Mouse (Mus musculus): Measurements from ENCODE around the gene Trp53bp1. TPM values are rescaled to one million over a fixed set of nuclear protein-coding genes. Genes with fewer than 3 reads are reported as not detected.

Trp53bp1 gene
- polyA plus RNA-seq, 1 experiment from 2014 or later = 169 TPM

- DNase-seq (ENCODE audit: low spot score) (no peak), ATAC-seq (replicated peaks; ENCODE audit: low FRiP score) (no peak)
- no peaks in the 10 kb centered on the region for H3K9me3 ChIP-seq (ENCODE audit: control insufficient read depth, low read length)
- H3K9ac ChIP-seq (ENCODE audit: low read length) = no peak overlapping the region
- H3K4me1 ChIP-seq (replicated peaks; ENCODE audit: control insufficient read depth, insufficient read depth, low read length) = no peaks in the 10 kb centered on the region
- H3K4me2 ChIP-seq (ENCODE audit: low read depth, low read length, severe bottlenecking) = no peak overlapping the region
- 88% methylated on average over 5 of the region's 5 CpGs for WGBS
- no peak overlapping the region for H3K4me3 ChIP-seq (ENCODE audit: low read depth, low read length)
- no peaks in the 10 kb centered on the region for H3K27me3 ChIP-seq (ENCODE audit: control insufficient read depth, insufficient read depth, low read length)
- H3K36me3 ChIP-seq (ENCODE audit: control insufficient read depth, insufficient read depth, low read length) = peaks cover 14% of the 10 kb centered on the region
- no peak overlapping the region for H3K27ac ChIP-seq (ENCODE audit: low read depth, low read length)
These were observed 87.8 kb downstream of the Trp53bp1 start for GRCm38 (mm10) chr2:121183431-121183830.

DNA sequence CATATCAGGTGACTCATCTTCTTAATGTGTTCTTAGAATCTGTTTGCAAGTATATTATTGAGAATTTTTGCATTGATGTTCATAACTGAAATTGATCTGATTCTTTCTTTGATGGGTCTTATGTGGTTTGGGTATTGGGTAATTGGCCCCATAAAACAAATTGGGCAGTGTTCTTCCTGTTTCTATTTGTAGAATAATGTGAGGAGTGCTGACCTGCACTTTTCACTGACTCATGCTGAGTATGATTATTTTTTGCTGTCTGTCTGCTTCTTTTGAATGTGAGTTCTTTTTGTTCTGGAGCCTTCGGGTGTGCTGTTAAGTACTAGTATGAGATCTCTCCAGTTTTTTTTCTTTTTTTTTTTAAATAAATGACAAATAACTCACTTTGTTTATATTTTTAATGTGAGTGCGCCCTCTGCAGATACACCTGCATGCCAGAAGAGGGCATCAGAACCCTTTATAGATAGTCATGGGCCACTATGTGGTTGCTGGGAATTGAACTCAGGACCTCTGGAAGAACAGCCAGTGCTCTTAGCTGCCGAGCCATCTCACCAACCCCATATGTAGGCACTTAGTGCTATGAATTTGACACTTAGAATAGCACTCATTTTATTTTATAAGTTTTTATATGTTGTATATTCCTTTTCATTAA, 92.3 kb downstream of the Trp53bp1 start:
- DNase-seq (ENCODE audit: low spot score) = no peak
- Histone ChIP-seq H3K4me1 (replicated peaks; ENCODE audit: control insufficient read depth, insufficient read depth, low read length) (no peaks in the 10 kb centered on the region), H3K4me2 (ENCODE audit: low read depth, low read length, severe bottlenecking) (no peak overlapping the region), H3K4me3 (ENCODE audit: low read depth, low read length) (no peak overlapping the region), H3K9me3 (ENCODE audit: control insufficient read depth, low read length) (no peaks in the 10 kb centered on the region), H3K9ac (ENCODE audit: low read length) (no peak overlapping the region), H3K27ac (ENCODE audit: low read depth, low read length) (no peak overlapping the region), H3K36me3 (ENCODE audit: control insufficient read depth, insufficient read depth, low read length) (peaks cover 10% of the 10 kb centered on the region; the same call in 1 of the 2 replicates), H3K27me3 (ENCODE audit: control insufficient read depth, insufficient read depth, low read length) (no peaks in the 10 kb centered on the region)
- 94% methylated on average over 3 of the region's 3 CpGs for WGBS
- no peak for ATAC-seq (replicated peaks; ENCODE audit: low FRiP score)

GRCm38 (mm10) chr2:121170980-121171742, 100.0 kb downstream of the Trp53bp1 start, which contains the start of gene Zscan29:
Gene Zscan29 (minus strand): TSS chr2:121171125.
- peak; percentile 97 for ATAC-seq (replicated peaks; ENCODE audit: low FRiP score)
- peaks cover 9% of the 10 kb centered on the region; the same call in 1 of the 2 replicates for H3K4me1 ChIP-seq (replicated peaks; ENCODE audit: control insufficient read depth, insufficient read depth, low read length)
- H3K4me3 ChIP-seq (ENCODE audit: low read depth, low read length) = peak within 1 kb of the TSS; percentile 61
- peak within 1 kb of the TSS; percentile 71 for H3K27ac ChIP-seq (ENCODE audit: low read depth, low read length)
- no peaks in the 10 kb centered on the region for H3K27me3 ChIP-seq (ENCODE audit: control insufficient read depth, insufficient read depth, low read length)
- no peaks in the 10 kb centered on the region for H3K9me3 ChIP-seq (ENCODE audit: control insufficient read depth, low read length)
- peak within 1 kb of the TSS; percentile 84 for H3K4me2 ChIP-seq (ENCODE audit: low read depth, low read length, severe bottlenecking)
- no peaks in the 10 kb centered on the region; the same call in 1 of the 2 replicates for H3K36me3 ChIP-seq (ENCODE audit: control insufficient read depth, insufficient read depth, low read length)
- under 1% methylated on average over 66 of the region's 66 CpGs for WGBS
- H3K9ac ChIP-seq (ENCODE audit: low read length) = peak within 1 kb of the TSS; percentile 83
- DNase-seq (ENCODE audit: low spot score) = peak; percentile 95

GRCm38 (mm10) chr2:121170481-121170971, 100.7 kb downstream of the Trp53bp1 start, which contains the start of gene Tubgcp4:
Gene Tubgcp4 (plus strand): TSS chr2:121170654.
- no peak; the same call in none of the 2 replicates for ATAC-seq (replicated peaks; ENCODE audit: low FRiP score)

DNA sequence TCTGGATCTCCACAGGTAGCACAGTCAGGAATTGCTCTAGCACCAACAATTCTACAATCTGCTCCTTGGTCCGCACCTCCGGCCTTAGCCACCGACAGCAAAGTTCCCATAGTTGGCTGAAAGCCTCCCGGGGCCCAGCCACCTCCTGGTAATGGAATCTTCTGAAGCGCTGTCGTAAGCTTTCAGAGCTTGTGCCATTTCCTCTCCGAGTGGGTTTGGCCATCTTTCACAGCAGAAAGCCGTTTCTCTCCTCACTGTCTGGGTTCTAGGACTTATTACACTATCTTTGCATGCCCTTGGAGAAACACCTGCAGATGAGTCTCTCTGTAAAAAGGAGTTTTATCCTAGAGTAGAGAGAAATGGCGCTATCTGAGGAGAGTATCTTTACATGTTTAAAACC, 101.3 kb downstream of the Trp53bp1 start:
- WGBS = 9% methylated on average over 9 of the region's 9 CpGs
- Histone ChIP-seq H3K4me2 (ENCODE audit: low read depth, low read length, severe bottlenecking) (peak overlapping the region; percentile 84), H3K9ac (ENCODE audit: low read length) (peak overlapping the region; percentile 83), H3K36me3 (ENCODE audit: control insufficient read depth, insufficient read depth, low read length) (no peaks in the 10 kb centered on the region; the same call in 1 of the 2 replicates), H3K27me3 (ENCODE audit: control insufficient read depth, insufficient read depth, low read length) (no peaks in the 10 kb centered on the region), H3K9me3 (ENCODE audit: control insufficient read depth, low read length) (no peaks in the 10 kb centered on the region), H3K4me3 (ENCODE audit: low read depth, low read length) (peak overlapping the region; percentile 61), H3K27ac (ENCODE audit: low read depth, low read length) (no peak overlapping the region), H3K4me1 (replicated peaks; ENCODE audit: control insufficient read depth, insufficient read depth, low read length) (peaks cover 9% of the 10 kb centered on the region; the same call in 1 of the 2 replicates)
- ATAC-seq (replicated peaks; ENCODE audit: low FRiP score) = no peak
- DNase-seq (ENCODE audit: low spot score) = no peak

More at GRCm38 (mm10) chr2:121170481-121170971, 100.7 kb downstream of the Trp53bp1 start, which contains the start of gene Tubgcp4:
- H3K4me2 ChIP-seq (ENCODE audit: low read depth, low read length, severe bottlenecking) = peak within 1 kb of the TSS; percentile 84
- H3K4me1 ChIP-seq (replicated peaks; ENCODE audit: control insufficient read depth, insufficient read depth, low read length) = peaks cover 9% of the 10 kb centered on the region; the same call in 1 of the 2 replicates
- no peaks in the 10 kb centered on the region for H3K27me3 ChIP-seq (ENCODE audit: control insufficient read depth, insufficient read depth, low read length)
- H3K36me3 ChIP-seq (ENCODE audit: control insufficient read depth, insufficient read depth, low read length) = no peaks in the 10 kb centered on the region; the same call in 1 of the 2 replicates
- peak within 1 kb of the TSS; percentile 83 for H3K9ac ChIP-seq (ENCODE audit: low read length)
- no peak for DNase-seq (ENCODE audit: low spot score)
- peak within 1 kb of the TSS; percentile 71 for H3K27ac ChIP-seq (ENCODE audit: low read depth, low read length)
- under 1% methylated on average over 36 of the region's 38 CpGs for WGBS
- peak within 1 kb of the TSS; percentile 61 for H3K4me3 ChIP-seq (ENCODE audit: low read depth, low read length)
- H3K9me3 ChIP-seq (ENCODE audit: control insufficient read depth, low read length) = no peaks in the 10 kb centered on the region

DNA sequence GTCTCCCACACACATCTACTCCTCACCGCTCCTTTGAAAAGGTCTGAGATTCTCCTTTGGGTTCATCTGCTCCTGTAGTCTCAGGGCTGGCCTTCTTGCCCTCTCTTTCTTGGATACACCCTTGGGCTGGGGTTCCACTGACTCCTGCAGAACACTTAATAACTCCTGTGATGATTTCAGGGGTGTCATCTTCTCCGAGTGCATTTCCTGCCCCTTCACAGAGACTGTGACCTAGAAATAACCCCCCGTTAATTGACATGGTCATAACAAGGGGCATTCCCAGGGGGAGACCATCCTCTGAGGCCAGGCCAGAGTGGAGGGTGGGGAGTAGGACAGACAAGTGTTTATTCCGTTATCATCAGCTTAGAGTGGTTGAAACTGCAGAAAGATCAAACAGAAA, 102.0 kb downstream of the Trp53bp1 start:
- no peak overlapping the region for H3K27ac ChIP-seq (ENCODE audit: low read depth, low read length)
- no peak for ATAC-seq (replicated peaks; ENCODE audit: low FRiP score)
- H3K9me3 ChIP-seq (ENCODE audit: control insufficient read depth, low read length) = no peaks in the 10 kb centered on the region
- H3K27me3 ChIP-seq (ENCODE audit: control insufficient read depth, insufficient read depth, low read length) = no peaks in the 10 kb centered on the region
- H3K4me3 ChIP-seq (ENCODE audit: low read depth, low read length) = peak overlapping the region; percentile 61
- 72% methylated on average over 4 of the region's 4 CpGs for WGBS
- peak overlapping the region; percentile 83 for H3K9ac ChIP-seq (ENCODE audit: low read length)
- no peaks in the 10 kb centered on the region; the same call in 1 of the 2 replicates for H3K36me3 ChIP-seq (ENCODE audit: control insufficient read depth, insufficient read depth, low read length)
- H3K4me1 ChIP-seq (replicated peaks; ENCODE audit: control insufficient read depth, insufficient read depth, low read length) = peaks cover 9% of the 10 kb centered on the region; the same call in 1 of the 2 replicates
- DNase-seq (ENCODE audit: low spot score) = no peak
- peak overlapping the region; percentile 84; the same call in 1 of the 2 replicates for H3K4me2 ChIP-seq (ENCODE audit: low read depth, low read length, severe bottlenecking)

DNA sequence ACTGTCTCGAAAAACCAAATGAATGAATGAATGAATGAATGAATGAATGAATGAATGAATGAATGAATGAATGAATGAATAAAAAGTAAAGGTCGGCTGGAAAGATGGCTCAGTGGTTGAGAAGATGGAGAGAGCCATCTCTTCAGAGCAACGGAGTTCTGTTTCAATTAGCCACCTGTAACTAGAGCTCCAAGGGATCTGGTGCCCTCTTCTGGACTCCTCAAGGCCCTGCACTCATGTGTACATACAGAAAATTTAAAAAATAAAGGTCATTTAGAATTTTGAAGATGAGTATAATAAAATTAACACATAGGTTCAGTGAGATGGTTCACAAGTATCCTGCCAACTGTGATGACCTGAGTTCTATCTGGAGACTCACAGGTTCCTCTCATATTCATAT, 118.1 kb downstream of the Trp53bp1 start:
- Histone ChIP-seq H3K9me3 (ENCODE audit: control insufficient read depth, low read length) (no peaks in the 10 kb centered on the region), H3K4me3 (ENCODE audit: low read depth, low read length) (no peak overlapping the region), H3K36me3 (ENCODE audit: control insufficient read depth, insufficient read depth, low read length) (no peaks in the 10 kb centered on the region; the same call in 1 of the 2 replicates), H3K27me3 (ENCODE audit: control insufficient read depth, insufficient read depth, low read length) (no peaks in the 10 kb centered on the region), H3K9ac (ENCODE audit: low read length) (no peak overlapping the region), H3K4me2 (ENCODE audit: low read depth, low read length, severe bottlenecking) (no peak overlapping the region), H3K27ac (ENCODE audit: low read depth, low read length) (no peak overlapping the region), H3K4me1 (replicated peaks; ENCODE audit: control insufficient read depth, insufficient read depth, low read length) (no peaks in the 10 kb centered on the region)
- ATAC-seq (replicated peaks; ENCODE audit: low FRiP score) = no peak
- WGBS = 82% methylated on average over 3 of the region's 3 CpGs
- no peak for DNase-seq (ENCODE audit: low spot score)

- Histone ChIP-seq H3K9ac (ENCODE audit: low read length) (no peak overlapping the region), H3K27me3 (ENCODE audit: control insufficient read depth, insufficient read depth, low read length) (no peaks in the 10 kb centered on the region), H3K36me3 (ENCODE audit: control insufficient read depth, insufficient read depth, low read length) (no peaks in the 10 kb centered on the region; the same call in 1 of the 2 replicates), H3K4me3 (ENCODE audit: low read depth, low read length) (no peak overlapping the region), H3K4me1 (replicated peaks; ENCODE audit: control insufficient read depth, insufficient read depth, low read length) (no peaks in the 10 kb centered on the region), H3K9me3 (ENCODE audit: control insufficient read depth, low read length) (no peaks in the 10 kb centered on the region), H3K4me2 (ENCODE audit: low read depth, low read length, severe bottlenecking) (no peak overlapping the region), H3K27ac (ENCODE audit: low read depth, low read length) (no peak overlapping the region)
- DNase-seq (ENCODE audit: low spot score) = no peak
- 86% methylated on average over 5 of the region's 5 CpGs for WGBS
- ATAC-seq (replicated peaks; ENCODE audit: low FRiP score) = no peak
These were observed 121.5 kb downstream of the Trp53bp1 start for GRCm38 (mm10) chr2:121149679-121150078.
